Mouse (Mus musculus): ENCODE data around the gene Naa80.

DNA sequence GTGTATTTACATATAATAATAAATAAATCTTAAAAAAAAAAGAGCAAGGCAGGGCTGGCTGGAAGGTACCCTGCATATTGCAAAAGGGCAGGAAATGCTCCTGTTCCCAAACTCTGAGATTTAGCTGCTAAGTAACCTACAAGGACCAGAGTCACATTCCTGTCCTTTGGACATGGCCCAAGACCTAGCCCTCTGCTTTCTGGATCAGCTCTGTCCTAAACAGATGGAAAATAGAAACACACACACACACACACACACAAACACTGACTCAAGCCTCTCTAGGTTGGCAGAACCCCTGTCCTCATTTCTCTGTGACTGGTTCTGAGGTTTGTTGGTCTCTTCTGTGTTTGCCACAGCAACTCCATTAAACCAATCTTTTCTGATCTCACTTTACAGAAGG, 42.3 kb downstream of the Naa80 start:
- TF ChIP-seq HCFC1 (IDR thresholded peaks at IDR 0.05; ENCODE audit: borderline replicate concordance, insufficient read depth, low read length) = no peak
- no peak for TF ChIP-seq MAFK (IDR thresholded peaks at IDR 0.05; ENCODE audit: insufficient read depth, low read depth, low read length)
- no peak for TF ChIP-seq ZC3H11A (IDR thresholded peaks at IDR 0.05; ENCODE audit: borderline replicate concordance, low read depth, low read length)

All from ES-E14 (cell line).